Mouse (Mus musculus) Patski (cell line): ENCODE data around the gene Zeb2. TPM values are rescaled to one million over a fixed set of nuclear protein-coding genes. Genes with fewer than 3 reads are reported as not detected.

Source experiments
- ATAC-seq: fragments of 100-300 bp; one replicate; pipeline ENCODE4 v1.8.0; 2021
- CTCF ChIA-PET: fragments of 350-600 bp; sonication (Branson Sonifier 250); formaldehyde crosslinking; loops from one replicate; lab custom pipeline; 2022; ENCODE audit warnings: inconsistent platforms; lab: Charles Lee
- POLR2A ChIA-PET: fragments of 350-600 bp; sonication (Branson Sonifier 250); formaldehyde crosslinking; loops from one replicate; lab custom pipeline; 2022; ENCODE audit warnings: antibody characterized with exemption, inconsistent platforms; lab: Charles Lee
- DNase-seq: peaks from one replicate; pipeline ENCODE4 v3.0.0-alpha.2; 2011; ENCODE audit warnings: low read depth, low spot score
- H3K27me3 ChIP-seq: fragments of 371-371 bp; one replicate; pipeline ENCODE4 v1.5.1; 2021
- CTCF ChIP-seq: fragments of 100-300 bp; IDR thresholded peaks from one replicate; pipeline ENCODE4 v1.5.1; 2021
- in situ Hi-C: fragments of 300-500 bp; cut with MboI; formaldehyde crosslinking; loops from 3 replicates; pipeline ENCODE4 v1.11.1; 2018; ENCODE audit warnings: low pct_unique_long_range_greater_than_20kb, mixed read lengths
- polyA plus RNA-seq: library from polyadenylated mRNA; unstranded; gene quantifications from one replicate; pipeline ENCODE4 v1.2.3, GENCODE M21; 2021

The Zeb2 gene
- polyA plus RNA-seq, 1 experiment from 2014 or later = 19.8 TPM

DNA sequence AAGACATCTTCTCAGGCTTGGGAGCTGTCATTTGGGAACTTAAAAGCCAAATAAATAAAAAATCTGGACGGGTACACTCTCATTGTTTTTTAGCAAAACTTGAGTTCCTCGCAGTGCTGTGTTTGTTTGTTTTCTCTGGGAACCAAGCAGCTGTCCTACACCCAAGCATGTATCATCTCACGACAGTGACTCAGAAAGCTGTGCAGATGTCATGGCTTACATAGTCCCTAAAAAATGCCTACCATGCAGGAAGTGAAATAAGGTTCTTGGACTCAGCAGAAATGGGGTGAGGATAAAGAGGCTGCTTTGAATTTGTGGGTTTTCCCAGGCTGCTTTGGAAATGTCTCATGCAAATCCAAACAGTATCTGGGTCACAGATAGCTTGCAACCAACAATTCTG, 161.0 kb downstream of the Zeb2 start:
- in situ Hi-C loops = loop anchor here (25.0 kb wide), 1 partner anchor 1481 kb away; no protein-coding TSS in a partner anchor
- TF ChIP-seq CTCF = no peak
- no peaks in the 10 kb centered on the region for H3K27me3 ChIP-seq
- no peak for DNase-seq
- POLR2A ChIA-PET = no interaction called here
- ATAC-seq = peak; percentile 95
- CTCF ChIA-PET = interaction anchor here (1.2 to 1.5 kb wide), 3 partner anchors 18 to 149 kb away, joined by 3 to 4 read pairs (median 3); no protein-coding TSS in a partner anchor

DNA sequence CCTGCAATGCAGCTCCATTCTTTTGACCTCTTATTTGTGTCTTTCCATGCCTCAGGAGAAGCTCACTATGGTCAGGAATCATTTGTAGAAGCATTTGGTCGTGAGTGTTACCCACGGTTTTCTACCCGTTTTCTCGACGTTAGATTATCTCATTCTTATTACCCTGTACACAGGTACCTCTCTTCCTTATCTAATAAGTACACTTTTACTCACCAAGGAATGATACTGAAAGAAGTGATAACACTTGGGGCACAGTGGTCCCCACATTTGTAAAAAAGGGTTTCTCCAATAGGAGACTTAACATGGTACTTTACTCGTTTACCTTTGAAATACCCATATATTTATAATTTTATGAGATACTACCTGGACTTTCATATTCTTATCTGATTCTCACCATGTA, 161.7 kb downstream of the Zeb2 start:
- POLR2A ChIA-PET = no interaction called here
- DNase-seq = no peak
- no peaks in the 10 kb centered on the region for H3K27me3 ChIP-seq
- CTCF ChIA-PET = interaction anchor here (1.2 to 2.2 kb wide), 2 partner anchors 27 to 149 kb away, joined by 3 to 5 read pairs; no protein-coding TSS in a partner anchor
- no peak for TF ChIP-seq CTCF
- in situ Hi-C loops = loop anchor here (25.0 kb wide), 1 partner anchor 1482 kb away; no protein-coding TSS in a partner anchor
- ATAC-seq = no peak

DNA sequence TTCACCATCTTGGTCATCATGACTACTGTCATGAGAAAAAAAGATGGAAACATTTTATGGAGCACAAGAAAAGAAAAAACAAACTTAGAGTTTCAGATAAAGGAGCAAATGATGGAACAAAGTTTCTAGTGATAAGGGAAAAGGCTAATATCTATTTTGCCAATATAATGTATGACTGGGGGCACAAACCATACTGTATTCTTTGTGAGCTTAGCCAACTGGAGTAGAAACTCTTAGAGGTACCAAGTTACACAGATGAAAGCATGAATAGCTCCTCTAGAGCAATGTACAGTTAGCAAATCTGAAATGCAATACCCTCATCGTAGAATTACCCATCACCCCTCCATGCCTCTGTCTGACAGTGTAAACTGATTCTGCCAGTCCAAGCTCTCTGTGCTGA, 163.0 kb downstream of the Zeb2 start:
- ATAC-seq (no peak), DNase-seq (no peak)
- no peaks in the 10 kb centered on the region for H3K27me3 ChIP-seq
- in situ Hi-C loops = loop anchor here (25.0 kb wide), 1 partner anchor 1483 kb away; no protein-coding TSS in a partner anchor
- CTCF ChIA-PET = interaction anchor here (1.2 to 2.2 kb wide), 2 partner anchors 9 to 25 kb away, joined by 3 to 5 read pairs; no protein-coding TSS in a partner anchor
- no peak for TF ChIP-seq CTCF
- POLR2A ChIA-PET = interaction anchor here (1.1 kb wide), 1 partner anchor 9 kb away, joined by 3 read pairs; no protein-coding TSS in a partner anchor

- no peak for TF ChIP-seq CTCF
- ATAC-seq = peak; percentile 36
- DNase-seq = no peak
- in situ Hi-C loops = loop anchor here (25.0 kb wide), 1 partner anchor 1484 kb away; no protein-coding TSS in a partner anchor
- H3K27me3 ChIP-seq = no peaks in the 10 kb centered on the region
- ChIA-PET CTCF (interaction anchor here (0.9 to 2.2 kb wide), 3 partner anchors 10 to 24 kb away, joined by 3 to 5 read pairs (median 3); no protein-coding TSS in a partner anchor), POLR2A (interaction anchor here (1.1 kb wide), 1 partner anchor 8 kb away, joined by 3 read pairs; no protein-coding TSS in a partner anchor)
These were observed 164.3 kb downstream of the Zeb2 start for GRCm38 (mm10) chr2:44952830-44953422.

DNA sequence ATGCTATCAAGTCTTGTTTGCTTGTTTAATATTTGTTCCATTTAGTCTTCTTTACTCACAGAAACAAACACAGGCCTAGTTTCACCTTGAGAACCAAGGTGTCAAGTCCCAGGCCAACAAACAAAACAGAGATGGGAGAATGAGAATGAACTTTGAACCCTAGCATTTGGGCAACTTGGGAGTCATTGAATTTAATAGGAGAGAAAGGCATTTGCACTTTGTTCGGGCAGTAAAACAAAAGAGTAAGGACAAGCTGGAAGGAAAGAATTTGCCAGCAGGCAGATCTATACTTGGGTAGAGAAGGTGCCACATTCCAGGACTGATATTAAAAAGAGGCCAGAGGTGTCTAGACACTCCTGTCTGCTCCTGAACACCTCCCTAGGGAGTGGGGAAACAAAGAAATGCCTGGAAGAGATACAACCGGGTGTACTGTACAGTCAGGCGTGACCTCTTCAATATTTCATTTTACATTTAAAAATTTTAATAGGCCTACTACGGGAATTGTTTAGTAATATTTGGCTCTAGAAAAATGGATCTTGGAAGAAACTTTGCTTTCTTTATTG, 165.5 kb downstream of the Zeb2 start:
- ChIA-PET CTCF (interaction anchor here (0.9 kb wide), 1 partner anchor 11 kb away, joined by 3 read pairs; no protein-coding TSS in a partner anchor), POLR2A (no interaction called here)
- in situ Hi-C loops = loop anchor here (25.0 kb wide), 1 partner anchor 1486 kb away; no protein-coding TSS in a partner anchor
- TF ChIP-seq CTCF = no peak
- DNase-seq (no peak), ATAC-seq (no peak)
- H3K27me3 ChIP-seq = no peaks in the 10 kb centered on the region

DNA sequence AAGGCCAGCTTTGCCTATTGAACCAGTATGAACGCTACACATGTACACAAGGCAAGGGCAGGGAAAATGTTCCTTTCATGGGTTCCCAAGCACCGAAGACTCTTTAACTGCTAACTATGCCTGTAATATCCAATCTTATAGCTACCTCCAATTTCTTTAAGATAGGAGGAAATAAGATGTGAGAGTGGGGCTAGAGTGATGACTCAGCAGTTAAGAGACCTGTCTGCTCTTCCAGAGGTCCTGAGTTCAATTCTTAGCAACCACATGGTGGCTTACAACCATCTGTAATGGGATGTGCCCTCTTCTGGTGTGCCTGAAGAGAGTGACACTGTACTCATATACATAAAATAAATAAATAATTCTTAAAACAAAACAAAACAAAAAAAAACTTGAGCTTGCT, 172.5 kb downstream of the Zeb2 start:
- DNase-seq = no peak
- CTCF ChIA-PET = interaction anchor here (1.1 kb wide), 1 partner anchor 11 kb away, joined by 3 read pairs; no protein-coding TSS in a partner anchor

More for the DNA sequence above, 172.5 kb downstream of the Zeb2 start:
- POLR2A ChIA-PET = interaction anchor here (1.2 kb wide), 1 partner anchor 9 kb away, joined by 3 read pairs; no protein-coding TSS in a partner anchor
- no peak for ATAC-seq
- H3K27me3 ChIP-seq = no peaks in the 10 kb centered on the region
- in situ Hi-C loops = no loop called here
- TF ChIP-seq CTCF = no peak

Other genes with a start within 250 kb of the Zeb2 start
- gene Gtdc1, start 189.7 kb downstream of the Zeb2 start, polyA plus RNA-seq = 12.2 TPM